Mouse (Mus musculus) MEL-GATA-1-ER (cell line): ENCODE measurements around the gene Prickle2.

ENCODE experiments used
- DNase-seq: peaks from one replicate; pipeline ENCODE4 v3.0.0-alpha.2; 2012; ENCODE audit warnings: low read depth; ENCODE audit errors: extremely low read depth

Gene Prickle2

GRCm38 (mm10) chr6:92706145-92706466 lies at the start of gene Prickle2:
Gene Prickle2 (minus strand): TSS chr6:92706155.
- DNase-seq = no peak

GRCm38 (mm10) chr6:92752737-92753136 lies 46.8 kb upstream of the Prickle2 start:
- DNase-seq = no peak

- no peak for DNase-seq
Measured at GRCm38 (mm10) chr6:92749420-92749819, 43.5 kb upstream of the Prickle2 start.

GRCm38 (mm10) chr6:92743605-92744004 lies 37.6 kb upstream of the Prickle2 start:
- DNase-seq = no peak

GRCm38 (mm10) chr6:92737116-92737515 lies 31.2 kb upstream of the Prickle2 start:
- no peak for DNase-seq

GRCm38 (mm10) chr6:92733651-92734050 lies 27.7 kb upstream of the Prickle2 start:
- no peak for DNase-seq

- no peak for DNase-seq
Measured at GRCm38 (mm10) chr6:92728514-92728913, 22.6 kb upstream of the Prickle2 start.

GRCm38 (mm10) chr6:92728084-92728483 lies 22.1 kb upstream of the Prickle2 start:
- DNase-seq = no peak

GRCm38 (mm10) chr6:92727351-92727986 lies 21.5 kb upstream of the Prickle2 start:
- DNase-seq = no peak

GRCm38 (mm10) chr6:92726121-92726520 lies 20.2 kb upstream of the Prickle2 start:
- DNase-seq = no peak

GRCm38 (mm10) chr6:92724394-92724793 lies 18.4 kb upstream of the Prickle2 start:
- no peak for DNase-seq

GRCm38 (mm10) chr6:92715806-92716205 lies 9.9 kb upstream of the Prickle2 start:
- no peak for DNase-seq

GRCm38 (mm10) chr6:92714748-92715147 lies 8.8 kb upstream of the Prickle2 start:
- DNase-seq = no peak

GRCm38 (mm10) chr6:92708137-92708536 lies 2.2 kb upstream of the Prickle2 start:
- DNase-seq = no peak

GRCm38 (mm10) chr6:92705353-92706144 lies 406 bp downstream of the Prickle2 start:
- no peak for DNase-seq

GRCm38 (mm10) chr6:92704810-92705209 lies 1.1 kb downstream of the Prickle2 start:
- DNase-seq = no peak

GRCm38 (mm10) chr6:92699491-92700209 lies 6.3 kb downstream of the Prickle2 start:
- DNase-seq = no peak

- DNase-seq = no peak
Measured at GRCm38 (mm10) chr6:92697807-92698206, 8.1 kb downstream of the Prickle2 start.

- no peak for DNase-seq
Measured at GRCm38 (mm10) chr6:92687317-92687716, 18.6 kb downstream of the Prickle2 start.

- DNase-seq = no peak
Measured at GRCm38 (mm10) chr6:92674394-92674925, 31.5 kb downstream of the Prickle2 start.

GRCm38 (mm10) chr6:92670518-92671147 lies 35.3 kb downstream of the Prickle2 start:
- no peak for DNase-seq

- DNase-seq = no peak
Measured at GRCm38 (mm10) chr6:92669623-92670022, 36.3 kb downstream of the Prickle2 start.
